Mouse (Mus musculus) embryonic facial prominence, embryonic 14.5 days (tissue): ENCODE results near the gene Prkrip1. TPM values are rescaled to one million over a fixed set of nuclear protein-coding genes. Genes with fewer than 3 reads are reported as not detected.

Experiments
- ATAC-seq: fragments of 200-750 bp; cut with Nextera tagmentation; 2 replicates; pipeline ENCODE4 v1.8.0; 2017; ENCODE audit warnings: low read depth, moderate number of reproducible peaks, moderate TSS enrichment
- DNase-seq: peaks from one replicate; pipeline ENCODE4 v3.0.0-alpha.2; 2015; ENCODE audit warnings: low spot score
- H3K27ac ChIP-seq: fragments of 300-500 bp; sonication (generic); replicated peaks from 2 replicates; pipeline ENCODE4 v1.5.1; 2014; ENCODE audit warnings: low read depth, mild to moderate bottlenecking, low read length, moderate library complexity
- H3K27me3 ChIP-seq: fragments of 300-500 bp; sonication (generic); replicated peaks from 2 replicates; pipeline ENCODE4 v1.6.1; 2014; ENCODE audit warnings: low read length; ENCODE audit not compliant: control insufficient read depth, insufficient read depth
- H3K36me3 ChIP-seq: fragments of 300-500 bp; sonication (generic); 2 replicates; pipeline ENCODE4 v1.6.1; 2014; ENCODE audit warnings: low read length, mixed read lengths; ENCODE audit not compliant: control insufficient read depth, insufficient read depth
- H3K4me1 ChIP-seq: fragments of 300-500 bp; sonication (generic); 2 replicates; pipeline ENCODE4 v1.6.1; 2014; ENCODE audit warnings: antibody characterized with exemption, low read length; ENCODE audit not compliant: control insufficient read depth, insufficient read depth
- H3K4me2 ChIP-seq: fragments of 300-500 bp; sonication (generic); 2 replicates; pipeline ENCODE4 v1.6.1; 2014; ENCODE audit warnings: low read depth, mild to moderate bottlenecking, low read length, moderate library complexity, mixed read lengths
- H3K4me3 ChIP-seq: fragments of 300-500 bp; sonication (generic); 2 replicates; pipeline ENCODE4 v1.5.1; 2014; ENCODE audit warnings: low read depth, mild to moderate bottlenecking, low read length
- H3K9ac ChIP-seq: fragments of 300-500 bp; sonication (generic); 2 replicates; pipeline ENCODE4 v1.6.1; 2014; ENCODE audit warnings: low read depth, mild to moderate bottlenecking, low read length, moderate library complexity, mixed read lengths
- H3K9me3 ChIP-seq: fragments of 300-500 bp; sonication (generic); 2 replicates; pipeline ENCODE4 v1.6.1; 2016; ENCODE audit warnings: low read length; ENCODE audit not compliant: control insufficient read depth
- WGBS: fragments of 180-500 bp; shearing (Covaris S2); extraction: QIAGEN DNeasy Blood & Tissue Kit; methylation state at CpG from one replicate; pipeline ENCODE4 v1.1.7; 2014; 5-methylcytosine and 5-hydroxymethylcytosine counted together
- polyA plus RNA-seq: library from polyadenylated mRNA; unstranded; fragments of >200 nt; fragmentation: Nextera tagmentation; extraction: Ambion mirVana; gene quantifications from 2 replicates; pipeline ENCODE4 v1.2.1, GENCODE M21; 2014

The Prkrip1 gene
- polyA plus RNA-seq, 1 experiment from 2014 or later: 52.0 TPM

GRCm38 (mm10) chr5:136191870-136192269 is 6.9 kb downstream of the Prkrip1 start:
- Histone ChIP-seq H3K36me3 (peaks cover 93% of the 10 kb centered on the region), H3K4me2 (no peak overlapping the region), H3K9me3 (no peaks in the 10 kb centered on the region), H3K4me3 (no peak overlapping the region), H3K27ac (no peak overlapping the region), H3K4me1 (no peaks in the 10 kb centered on the region), H3K9ac (no peak overlapping the region), H3K27me3 (no peaks in the 10 kb centered on the region)
- DNase-seq (no peak), ATAC-seq (no peak)
- WGBS: 84% methylated on average over 7 of the region's 7 CpGs

- Histone ChIP-seq H3K9me3 (no peaks in the 10 kb centered on the region), H3K27me3 (no peaks in the 10 kb centered on the region), H3K4me3 (no peak overlapping the region), H3K4me2 (no peak overlapping the region), H3K27ac (no peak overlapping the region), H3K4me1 (no peaks in the 10 kb centered on the region), H3K9ac (no peak overlapping the region), H3K36me3 (peaks cover 77% of the 10 kb centered on the region)
- 40% methylated on average over 4 of the region's 4 CpGs for WGBS
- ATAC-seq: peak; percentile 85
- peak; percentile 79 for DNase-seq
These were observed 12.0 kb downstream of the Prkrip1 start for GRCm38 (mm10) chr5:136186723-136187122.

- H3K27ac ChIP-seq: no peak overlapping the region
- H3K4me3 ChIP-seq: no peak overlapping the region
- H3K4me1 ChIP-seq: no peaks in the 10 kb centered on the region
- DNase-seq: no peak
- H3K9me3 ChIP-seq: no peaks in the 10 kb centered on the region
- H3K9ac ChIP-seq: no peak overlapping the region
- H3K36me3 ChIP-seq: peaks cover 78% of the 10 kb centered on the region
- WGBS: 88% methylated on average over 7 of the region's 7 CpGs
- no peaks in the 10 kb centered on the region for H3K27me3 ChIP-seq
- ATAC-seq: no peak
- no peak overlapping the region for H3K4me2 ChIP-seq
These were observed 15.0 kb downstream of the Prkrip1 start for GRCm38 (mm10) chr5:136183766-136184165.

GRCm38 (mm10) chr5:136182830-136183229 is 15.9 kb downstream of the Prkrip1 start:
- peaks cover 78% of the 10 kb centered on the region for H3K36me3 ChIP-seq
- no peak overlapping the region for H3K4me2 ChIP-seq
- no peaks in the 10 kb centered on the region for H3K9me3 ChIP-seq
- WGBS: 92% methylated on average over 4 of the region's 4 CpGs
- DNase-seq: no peak
- ATAC-seq: no peak
- no peak overlapping the region for H3K27ac ChIP-seq
- no peak overlapping the region for H3K9ac ChIP-seq
- H3K27me3 ChIP-seq: no peaks in the 10 kb centered on the region
- no peaks in the 10 kb centered on the region for H3K4me1 ChIP-seq
- no peak overlapping the region for H3K4me3 ChIP-seq

- Histone ChIP-seq H3K9me3 (no peaks in the 10 kb centered on the region), H3K27me3 (no peaks in the 10 kb centered on the region), H3K4me2 (no peak overlapping the region), H3K4me3 (no peak overlapping the region), H3K4me1 (no peaks in the 10 kb centered on the region), H3K36me3 (peaks cover 80% of the 10 kb centered on the region), H3K9ac (no peak overlapping the region), H3K27ac (no peak overlapping the region)
- WGBS: 90% methylated on average over 6 of the region's 6 CpGs
- DNase-seq: no peak
- ATAC-seq: no peak
These were observed 16.7 kb downstream of the Prkrip1 start for GRCm38 (mm10) chr5:136182049-136182448.

- no peaks in the 10 kb centered on the region for H3K4me1 ChIP-seq
- H3K9me3 ChIP-seq: no peaks in the 10 kb centered on the region
- H3K9ac ChIP-seq: no peak overlapping the region
- no peak overlapping the region for H3K4me2 ChIP-seq
- no peak for ATAC-seq
- H3K27me3 ChIP-seq: no peaks in the 10 kb centered on the region
- 90% methylated on average over 6 of the region's 6 CpGs for WGBS
- H3K27ac ChIP-seq: no peak overlapping the region
- no peak overlapping the region for H3K4me3 ChIP-seq
- peaks cover 77% of the 10 kb centered on the region for H3K36me3 ChIP-seq
- no peak for DNase-seq
These were observed 17.6 kb downstream of the Prkrip1 start for GRCm38 (mm10) chr5:136181197-136181596.

- Histone ChIP-seq H3K4me1 (no peaks in the 10 kb centered on the region), H3K27me3 (no peaks in the 10 kb centered on the region), H3K4me3 (no peak overlapping the region), H3K9ac (no peak overlapping the region), H3K9me3 (no peaks in the 10 kb centered on the region), H3K36me3 (peaks cover 64% of the 10 kb centered on the region), H3K4me2 (no peak overlapping the region), H3K27ac (no peak overlapping the region)
- DNase-seq (no peak), ATAC-seq (peak; percentile 51; the same call in 1 of the 2 replicates)
- WGBS: 64% methylated on average over 5 of the region's 5 CpGs
These were observed 19.2 kb downstream of the Prkrip1 start for GRCm38 (mm10) chr5:136179594-136179993.

- ATAC-seq: no peak
- peak; percentile 82 for DNase-seq
These were observed 24.9 kb downstream of the Prkrip1 start for GRCm38 (mm10) chr5:136173606-136174463.

GRCm38 (mm10) chr5:136172939-136173338 is 25.8 kb downstream of the Prkrip1 start:
- no peak overlapping the region for H3K4me3 ChIP-seq
- H3K4me1 ChIP-seq: peaks cover 7% of the 10 kb centered on the region
- H3K4me2 ChIP-seq: no peak overlapping the region
- H3K36me3 ChIP-seq: peaks cover 15% of the 10 kb centered on the region; the same call in 1 of the 2 replicates
- DNase-seq (no peak), ATAC-seq (no peak)
- H3K9me3 ChIP-seq: 0 out of 2 replicates have a peak, but pooled peaks cover 4% of the 10 kb centered on the region
- H3K27ac ChIP-seq: no peak overlapping the region
- 75% methylated on average over 9 of the region's 9 CpGs for WGBS
- H3K9ac ChIP-seq: no peak overlapping the region
- H3K27me3 ChIP-seq: no peaks in the 10 kb centered on the region

More at GRCm38 (mm10) chr5:136173606-136174463, 24.9 kb downstream of the Prkrip1 start:
- no peak overlapping the region for H3K4me2 ChIP-seq
- no peak overlapping the region for H3K4me3 ChIP-seq
- H3K36me3 ChIP-seq: peaks cover 19% of the 10 kb centered on the region; the same call in 1 of the 2 replicates
- H3K9me3 ChIP-seq: no peaks in the 10 kb centered on the region
- whole genome bisulfite sequencing: 47% methylated on average over 9 of the region's 9 CpGs
- peaks cover 7% of the 10 kb centered on the region for H3K4me1 ChIP-seq
- peak overlapping the region; percentile 13; the same call in 1 of the 2 replicates for H3K27ac ChIP-seq
- no peak overlapping the region for H3K9ac ChIP-seq
- H3K27me3 ChIP-seq: no peaks in the 10 kb centered on the region
